In genomic region chr7:25619722-25619991, GRCm38 (mm10) we compare ENCODE assay signal across 9 mouse cellular contexts. TPM values are rescaled to one million over a fixed set of nuclear protein-coding genes. Genes with fewer than 3 reads are reported as not detected.
DNase-seq lines count a peak whose midpoint lies in the region; ATAC-seq and TF ChIP-seq lines count a peak whose summit lies in the region.
"Had no signal": no experiment of that assay in that cellular context is flagged by ENCODE, and none has a peak within 500 bp of the region (broad histone marks: within the 10 kb centered on the region; RNA-seq: fewer than 3 reads in every experiment).

No protein-coding gene starts in this region.

- H3K27me3 ChIP-seq in heart, embryonic 13.5 days (replicated peaks), result 0 out of 2 replicates have a peak, but pooled peaks cover 10% of the 10 kb centered on the region
- H3K27me3 ChIP-seq in CH12.LX (replicated peaks), result peaks cover 7% of the 10 kb centered on the region
- 0 out of 2 replicates have a peak, but pooled peaks cover 7% of the 10 kb centered on the region for H3K27me3 ChIP-seq in forebrain, embryonic 13.5 days
- no peaks in the 10 kb centered on the region for H3K27me3 ChIP-seq in liver, embryonic 14.5 days (ENCODE audit: control insufficient read depth, insufficient read depth, low read length)

- no peak for DNase-seq in heart, postnatal 14 days
- no peak for DNase-seq in CH12.LX (ENCODE audit: extremely low read depth)
- no peak for DNase-seq in liver, embryonic 14.5 days (ENCODE audit: low read depth in 3 of 3, low spot score in 3 of 3)
- DNase-seq in adrenal gland, adult 8-10 months, result no peak
- DNase-seq in adrenal gland, postnatal 25 days, result no peak

- dilution Hi-C loops in CH12.LX (cut with MboI; ENCODE audit: extremely low pct_ligation_motif_present, extremely low pct_unique_long_range_greater_than_20kb, low sequenced_read_pairs), result no loop called here

- peaks cover 23% of the 10 kb centered on the region for H3K4me1 ChIP-seq in heart, embryonic 13.5 days
- H3K4me1 ChIP-seq in CH12.LX (ENCODE audit: control insufficient read depth in 1 of 2, insufficient read depth in 2 of 2), result peaks cover 4 to 16% of the 10 kb centered on the region in 2 experiments
- H3K4me1 ChIP-seq in forebrain, embryonic 13.5 days, result peaks cover 10% of the 10 kb centered on the region
- peaks cover 6 to 11% of the 10 kb centered on the region in 2 experiments; a peak in 3 of 4 replicates for H3K4me1 ChIP-seq in liver, embryonic 14.5 days (replicated peaks; ENCODE audit: control insufficient read depth in 2 of 2, insufficient read depth in 2 of 2, low read length in 1 of 2)

- intact Hi-C loops in heart, postnatal 14 days (cut with DNase I), result no loop called here

- WGBS in heart, embryonic 13.5 days, result 23% methylated on average over 5 of the region's 5 CpGs
- 23% methylated on average over 5 of the region's 5 CpGs for WGBS in forebrain, embryonic 13.5 days
- WGBS in liver, embryonic 14.5 days (ENCODE audit: insufficient replicate concordance), result 18% methylated on average over 5 of the region's 5 CpGs

- in situ Hi-C loops in CH12.LX (cut with MboI; ENCODE audit: low pct_ligation_motif_present, low pct_unique_long_range_greater_than_20kb, low sequenced_read_pairs), result no loop called here

- no peaks in the 10 kb centered on the region for H3K79me2 ChIP-seq in CH12.LX (replicated peaks; ENCODE audit: control insufficient read depth, extremely low read depth, insufficient read depth, poor library complexity, severe bottlenecking)

- peak overlapping the region; percentile 76; the same call in 1 of the 2 replicates for H3K27ac ChIP-seq in heart, embryonic 13.5 days (replicated peaks)
- no peak overlapping the region for H3K27ac ChIP-seq in CH12.LX (ENCODE audit: insufficient read depth, low read depth)
- H3K27ac ChIP-seq in forebrain, embryonic 13.5 days, result no peak overlapping the region
- no peak overlapping the region for H3K27ac ChIP-seq in liver, embryonic 14.5 days

- H3K4me2 ChIP-seq in heart, embryonic 13.5 days, result peak overlapping the region; percentile 79
- peak overlapping the region; percentile 65 for H3K4me2 ChIP-seq in CH12.LX (ENCODE audit: insufficient read depth, low read depth, poor library complexity, severe bottlenecking)
- H3K4me2 ChIP-seq in forebrain, embryonic 13.5 days, result peak overlapping the region; percentile 63
- peak overlapping the region; percentile 85 for H3K4me2 ChIP-seq in liver, embryonic 14.5 days (ENCODE audit: low read depth)

- H3K4me3 ChIP-seq in heart, embryonic 13.5 days, result peak overlapping the region; percentile 80
- H3K4me3 ChIP-seq in CH12.LX (replicated peaks in 1 of 3; ENCODE audit: low read depth in 2 of 3, low read length in 2 of 3, poor library complexity in 1 of 3), result peak overlapping the region; percentile 71 to 92 (median 83)
- H3K4me3 ChIP-seq in forebrain, embryonic 13.5 days, result peak overlapping the region; percentile 60
- H3K4me3 ChIP-seq in liver, embryonic 14.5 days (ENCODE audit: insufficient read depth in 1 of 2, low read depth in 2 of 2, low read length in 2 of 2), result peak overlapping the region; percentile 64 to 79

- TF ChIP-seq EP300 in CH12.LX (IDR thresholded peaks at IDR 0.05; ENCODE audit: low read length), result no peak
- no peak for TF ChIP-seq EP300 in liver, embryonic 14.5 days (IDR thresholded peaks at IDR 0.05; ENCODE audit: low read depth)

- peak overlapping the region; percentile 83 for H3K9ac ChIP-seq in heart, embryonic 13.5 days
- peak overlapping the region; percentile 47 for H3K9ac ChIP-seq in CH12.LX (ENCODE audit: insufficient read depth, low read depth)
- peak overlapping the region; percentile 59 for H3K9ac ChIP-seq in forebrain, embryonic 13.5 days
- H3K9ac ChIP-seq in liver, embryonic 14.5 days (replicated peaks), result peak overlapping the region; percentile 63

- ATAC-seq in heart, embryonic 13.5 days (ENCODE audit: extremely low read depth, insufficient number of reproducible peaks, low FRiP score, low TSS enrichment), result no peak
- no peak for ATAC-seq in forebrain, embryonic 13.5 days
- no peak for ATAC-seq in liver, embryonic 14.5 days (ENCODE audit: insufficient read depth)
- ATAC-seq in activated CD4-positive, CD25-positive, alpha-beta regulatory T cell, adult 4 months, result no peak

- peaks cover 38% of the 10 kb centered on the region for H3K36me3 ChIP-seq in heart, embryonic 13.5 days
- peaks cover 18 to 43% of the 10 kb centered on the region in 2 experiments for H3K36me3 ChIP-seq in CH12.LX (replicated peaks in 1 of 2; ENCODE audit: control insufficient read depth in 1 of 2, insufficient read depth in 1 of 2, low read length in 1 of 2)
- peaks cover 9% of the 10 kb centered on the region for H3K36me3 ChIP-seq in forebrain, embryonic 13.5 days (ENCODE audit: poor library complexity, severe bottlenecking)
- no peaks in the 10 kb centered on the region for H3K36me3 ChIP-seq in liver, embryonic 14.5 days (replicated peaks; ENCODE audit: control insufficient read depth, insufficient read depth, low read depth)

- no peaks in the 10 kb centered on the region for H3K9me3 ChIP-seq in heart, embryonic 13.5 days
- H3K9me3 ChIP-seq in CH12.LX (replicated peaks; ENCODE audit: low read length), result no peaks in the 10 kb centered on the region
- no peaks in the 10 kb centered on the region for H3K9me3 ChIP-seq in forebrain, embryonic 13.5 days (replicated peaks)
- no peaks in the 10 kb centered on the region for H3K9me3 ChIP-seq in liver, embryonic 14.5 days (ENCODE audit: control insufficient read depth, low read length)

- no peak for TF ChIP-seq CTCF in CH12.LX (conservative IDR thresholded peaks at IDR 0.05 in 1 of 2, IDR thresholded peaks at IDR 0.05 in 1 of 2; ENCODE audit: low read depth in 2 of 2, low read length in 2 of 2)
- no peak for TF ChIP-seq CTCF in liver, embryonic 14.5 days (IDR thresholded peaks at IDR 0.05; ENCODE audit: low read depth)

- TF ChIP-seq RAD21 in CH12.LX (IDR thresholded peaks at IDR 0.05; ENCODE audit: low read depth, low read length), result no peak

- no peak for TF ChIP-seq POLR2A in CH12.LX (IDR thresholded peaks at IDR 0.05; ENCODE audit: low read depth, low read length)

RNA-seq across cellular contexts. Expression of gene Dmac2, which starts 0.4 kb away (rescaled TPM):
- polyA plus RNA-seq in heart, embryonic 13.5 days (2015; fragmentation: Nextera tagmentation; extraction: Ambion mirVana), result 49.5 and 57.7 TPM in 2 replicates
- total RNA-seq in heart, postnatal 14 days (2021), result 10 to 100 TPM; 55.5 to 60.6 TPM
- total RNA-seq in CH12.LX (2012; rRNA removed) (18.7 and 21.4 TPM in 2 replicates), CH12.LX (2014; rRNA removed) (19.8 and 20.6 TPM in 2 replicates)
- polyA plus RNA-seq in CH12.LX (2012; ENCODE audit: insufficient read length, low read depth), result 35.0 and 35.1 TPM in 2 replicates
- 25.6 and 27.4 TPM in 2 replicates for polyA plus RNA-seq in forebrain, embryonic 13.5 days (2015; fragmentation: Nextera tagmentation; extraction: Ambion mirVana)
- polyA plus RNA-seq in liver, embryonic 14.5 days (2012; rRNA removed), result 8.1 and 9.6 TPM in 2 replicates
- 6.9 and 7.4 TPM in 2 replicates for polyA plus RNA-seq in liver, embryonic 14.5 days (2014; fragmentation: Nextera tagmentation; extraction: Ambion mirVana)
- polyA plus RNA-seq in activated CD4-positive, CD25-positive, alpha-beta regulatory T cell, adult 4 months (2017; shearing (Covaris generic)), result 10 to 100 TPM; 36.4 to 42.7 TPM
- total RNA-seq in adrenal gland, adult 8-10 months (2022), result 10 to 100 TPM; 27.8 to 36.7 (median 32.8) TPM
- 29.1 and 33.1 TPM in 2 replicates for total RNA-seq in adrenal gland, postnatal 25 days (2021)

RNA-seq across cellular contexts. Expression of gene Erich4, which starts 4.0 kb away (rescaled TPM):
- polyA plus RNA-seq in heart, embryonic 13.5 days (2015; fragmentation: Nextera tagmentation; extraction: Ambion mirVana), result not detected in 2 replicates
- total RNA-seq in heart, postnatal 14 days (2021), result under 1 TPM in 1 of 2 experiments, not detected in 1; 0.53 TPM
- total RNA-seq in CH12.LX (2012; rRNA removed), result not detected in 2 replicates
- total RNA-seq in CH12.LX (2014; rRNA removed), result not detected in 2 replicates
- not detected in 2 replicates for polyA plus RNA-seq in CH12.LX (2012; ENCODE audit: insufficient read length, low read depth)
- not detected in 2 replicates for polyA plus RNA-seq in forebrain, embryonic 13.5 days (2015; fragmentation: Nextera tagmentation; extraction: Ambion mirVana)
- 0.40 and 0.52 TPM in 2 replicates for polyA plus RNA-seq in liver, embryonic 14.5 days (2012; rRNA removed)
- 0.47 and 0.51 TPM in 2 replicates for polyA plus RNA-seq in liver, embryonic 14.5 days (2014; fragmentation: Nextera tagmentation; extraction: Ambion mirVana)
- polyA plus RNA-seq in activated CD4-positive, CD25-positive, alpha-beta regulatory T cell, adult 4 months (2017; shearing (Covaris generic)), result not detected
- not detected for total RNA-seq in adrenal gland, adult 8-10 months (2022)
- not detected in 2 replicates for total RNA-seq in adrenal gland, postnatal 25 days (2021)
- total RNA-seq: common myeloid progenitor, adult 5-6 weeks had no signal

RNA-seq across cellular contexts. Expression of gene B3gnt8, which starts 6.8 kb away (rescaled TPM):
- polyA plus RNA-seq in heart, embryonic 13.5 days (2015; fragmentation: Nextera tagmentation; extraction: Ambion mirVana), result 5.7 and 5.8 TPM in 2 replicates
- total RNA-seq in heart, postnatal 14 days (2021), result 1 to 10 TPM; 4.9 to 5.8 TPM
- total RNA-seq in CH12.LX (2012; rRNA removed), result 0.21 TPM in 2 replicates
- total RNA-seq in CH12.LX (2014; rRNA removed), result not detected in 2 replicates
- polyA plus RNA-seq in CH12.LX (2012; ENCODE audit: insufficient read length, low read depth), result 0.24 and 0.29 TPM in 2 replicates
- 0.67 and 0.69 TPM in 2 replicates for polyA plus RNA-seq in forebrain, embryonic 13.5 days (2015; fragmentation: Nextera tagmentation; extraction: Ambion mirVana)
- polyA plus RNA-seq in liver, embryonic 14.5 days (2012; rRNA removed), result 1.6 TPM in 2 replicates
- polyA plus RNA-seq in liver, embryonic 14.5 days (2014; fragmentation: Nextera tagmentation; extraction: Ambion mirVana), result 0.72 and 0.81 TPM in 2 replicates
- under 1 TPM; 0.21 to 0.79 TPM for polyA plus RNA-seq in activated CD4-positive, CD25-positive, alpha-beta regulatory T cell, adult 4 months (2017; shearing (Covaris generic))
- total RNA-seq in adrenal gland, adult 8-10 months (2022), result 1 to 10 TPM; 3.8 to 7.0 (median 4.5) TPM
- 0.90 and 2.8 TPM in 2 replicates for total RNA-seq in adrenal gland, postnatal 25 days (2021)

RNA-seq across cellular contexts. Expression of gene Bckdha, which starts 39.1 kb away (rescaled TPM):
- polyA plus RNA-seq in heart, embryonic 13.5 days (2015; fragmentation: Nextera tagmentation; extraction: Ambion mirVana), result 56.3 and 56.9 TPM in 2 replicates
- total RNA-seq in heart, postnatal 14 days (2021), result 100 to 1,000 TPM; 132 to 146 TPM
- 14.9 and 19.9 TPM in 2 replicates for total RNA-seq in CH12.LX (2012; rRNA removed)
- total RNA-seq in CH12.LX (2014; rRNA removed), result 20.8 and 21.4 TPM in 2 replicates
- 13.4 and 17.2 TPM in 2 replicates for polyA plus RNA-seq in CH12.LX (2012; ENCODE audit: insufficient read length, low read depth)
- polyA plus RNA-seq in forebrain, embryonic 13.5 days (2015; fragmentation: Nextera tagmentation; extraction: Ambion mirVana), result 48.1 and 49.0 TPM in 2 replicates
- polyA plus RNA-seq in liver, embryonic 14.5 days (2012; rRNA removed), result 20.1 and 22.0 TPM in 2 replicates
- 17.3 and 21.0 TPM in 2 replicates for polyA plus RNA-seq in liver, embryonic 14.5 days (2014; fragmentation: Nextera tagmentation; extraction: Ambion mirVana)
- polyA plus RNA-seq in activated CD4-positive, CD25-positive, alpha-beta regulatory T cell, adult 4 months (2017; shearing (Covaris generic)), result 10 to 100 TPM; 15.3 to 15.8 TPM
- total RNA-seq in adrenal gland, adult 8-10 months (2022), result 100 to 1,000 TPM; 139 to 212 (median 169) TPM
- 180 and 185 TPM in 2 replicates for total RNA-seq in adrenal gland, postnatal 25 days (2021)

RNA-seq across cellular contexts. Expression of gene Exosc5, which starts 39.3 kb away (rescaled TPM):
- polyA plus RNA-seq in heart, embryonic 13.5 days (2015; fragmentation: Nextera tagmentation; extraction: Ambion mirVana), result 40.4 and 42.1 TPM in 2 replicates
- 10 to 100 TPM; 16.9 to 17.2 TPM for total RNA-seq in heart, postnatal 14 days (2021)
- 105 and 116 TPM in 2 replicates for total RNA-seq in CH12.LX (2012; rRNA removed)
- total RNA-seq in CH12.LX (2014; rRNA removed), result 114 and 123 TPM in 2 replicates
- 102 and 125 TPM in 2 replicates for polyA plus RNA-seq in CH12.LX (2012; ENCODE audit: insufficient read length, low read depth)
- 54.0 and 55.2 TPM in 2 replicates for polyA plus RNA-seq in forebrain, embryonic 13.5 days (2015; fragmentation: Nextera tagmentation; extraction: Ambion mirVana)
- polyA plus RNA-seq in liver, embryonic 14.5 days (2012; rRNA removed), result 33.7 and 35.2 TPM in 2 replicates
- 48.1 and 51.6 TPM in 2 replicates for polyA plus RNA-seq in liver, embryonic 14.5 days (2014; fragmentation: Nextera tagmentation; extraction: Ambion mirVana)
- 100 to 1,000 TPM in 1 of 2 experiments, 10 to 100 TPM in 1; 94.5 to 110 TPM for polyA plus RNA-seq in activated CD4-positive, CD25-positive, alpha-beta regulatory T cell, adult 4 months (2017; shearing (Covaris generic))
- total RNA-seq in adrenal gland, adult 8-10 months (2022), result 10 to 100 TPM; 42.0 to 62.6 (median 51.4) TPM
- total RNA-seq in adrenal gland, postnatal 25 days (2021), result 47.6 and 59.4 TPM in 2 replicates
